Mouse (Mus musculus): Measurements from ENCODE around the gene Nup210. TPM values are rescaled to one million over a fixed set of nuclear protein-coding genes. Genes with fewer than 3 reads are reported as not detected.

Nup210 gene
- polyA plus RNA-seq, 1 experiment: not detected

GRCm38 (mm10) chr6:90984101-90984500 is 132.5 kb downstream of the Nup210 start:
- Histone ChIP-seq H3K27me3 (ENCODE audit: control insufficient read depth, insufficient read depth, insufficient read length) (peaks cover 32% of the 10 kb centered on the region), H3ac (ENCODE audit: control insufficient read depth, insufficient read length, low read depth) (no peak overlapping the region), H3K36me3 (ENCODE audit: control insufficient read depth, insufficient read depth) (no peaks in the 10 kb centered on the region), H3K4me3 (ENCODE audit: insufficient read depth, poor library complexity, severe bottlenecking) (no peak overlapping the region), H3K79me3 (ENCODE audit: low read depth) (no peaks in the 10 kb centered on the region), H3K79me2 (ENCODE audit: control insufficient read depth, insufficient read depth) (no peaks in the 10 kb centered on the region)
- no peak for TF ChIP-seq FOSL1 (IDR thresholded peaks at IDR 0.05; ENCODE audit: insufficient read depth, low read length, poor library complexity, severe bottlenecking)
- TF ChIP-seq USF1 (IDR thresholded peaks at IDR 0.05; ENCODE audit: low read depth): no peak
- no peak for TF ChIP-seq CEBPB (IDR thresholded peaks at IDR 0.05; ENCODE audit: low read depth)
- TF ChIP-seq MAX (IDR thresholded peaks at IDR 0.05): peak; percentile 37
- TF ChIP-seq MYOG (IDR thresholded peaks at IDR 0.05; ENCODE audit: control insufficient read depth, extremely low read depth, insufficient read length): no peak
- TF ChIP-seq MYOD1 (IDR thresholded peaks at IDR 0.05; ENCODE audit: control insufficient read depth, insufficient read length, low read depth): no peak
- TF ChIP-seq CTCF (IDR thresholded peaks at IDR 0.05; ENCODE audit: control insufficient read depth, insufficient read depth, insufficient read length): no peak

- H3ac ChIP-seq (ENCODE audit: control insufficient read depth, insufficient read length, low read depth): no peak overlapping the region
- TF ChIP-seq CEBPB (IDR thresholded peaks at IDR 0.05; ENCODE audit: low read depth) (no peak), CTCF (IDR thresholded peaks at IDR 0.05; ENCODE audit: control insufficient read depth, insufficient read depth, insufficient read length) (no peak), MAX (IDR thresholded peaks at IDR 0.05) (no peak), USF1 (IDR thresholded peaks at IDR 0.05; ENCODE audit: low read depth) (no peak), MYOG (IDR thresholded peaks at IDR 0.05; ENCODE audit: control insufficient read depth, extremely low read depth, insufficient read length) (no peak), MYOD1 (IDR thresholded peaks at IDR 0.05; ENCODE audit: control insufficient read depth, insufficient read length, low read depth) (no peak), FOSL1 (IDR thresholded peaks at IDR 0.05; ENCODE audit: insufficient read depth, low read length, poor library complexity, severe bottlenecking) (no peak)
These were observed 142.3 kb downstream of the Nup210 start for GRCm38 (mm10) chr6:90974279-90974678.

GRCm38 (mm10) chr6:90969341-90969871 is 147.2 kb downstream of the Nup210 start:
- H3K4me3 ChIP-seq (ENCODE audit: insufficient read depth, poor library complexity, severe bottlenecking): no peak overlapping the region
- H3K79me3 ChIP-seq (ENCODE audit: low read depth): no peaks in the 10 kb centered on the region
- H3K79me2 ChIP-seq (ENCODE audit: control insufficient read depth, insufficient read depth): no peaks in the 10 kb centered on the region
- H3K27me3 ChIP-seq (ENCODE audit: control insufficient read depth, insufficient read depth, insufficient read length): peaks cover 8% of the 10 kb centered on the region
- no peaks in the 10 kb centered on the region for H3K36me3 ChIP-seq (ENCODE audit: control insufficient read depth, insufficient read depth)
- H3ac ChIP-seq (ENCODE audit: control insufficient read depth, insufficient read length, low read depth): no peak overlapping the region
- TF ChIP-seq CEBPB (IDR thresholded peaks at IDR 0.05; ENCODE audit: low read depth) (no peak), USF1 (IDR thresholded peaks at IDR 0.05; ENCODE audit: low read depth) (no peak), MAX (IDR thresholded peaks at IDR 0.05) (no peak), FOSL1 (IDR thresholded peaks at IDR 0.05; ENCODE audit: insufficient read depth, low read length, poor library complexity, severe bottlenecking) (no peak), CTCF (IDR thresholded peaks at IDR 0.05; ENCODE audit: control insufficient read depth, insufficient read depth, insufficient read length) (no peak), MYOD1 (IDR thresholded peaks at IDR 0.05; ENCODE audit: control insufficient read depth, insufficient read length, low read depth) (no peak), MYOG (IDR thresholded peaks at IDR 0.05; ENCODE audit: control insufficient read depth, extremely low read depth, insufficient read length) (no peak)

More at GRCm38 (mm10) chr6:90974279-90974678, 142.3 kb downstream of the Nup210 start:
- H3K79me2 ChIP-seq (ENCODE audit: control insufficient read depth, insufficient read depth): no peaks in the 10 kb centered on the region
- H3K27me3 ChIP-seq (ENCODE audit: control insufficient read depth, insufficient read depth, insufficient read length): peaks cover 6% of the 10 kb centered on the region
- H3K79me3 ChIP-seq (ENCODE audit: low read depth): no peaks in the 10 kb centered on the region
- no peaks in the 10 kb centered on the region for H3K36me3 ChIP-seq (ENCODE audit: control insufficient read depth, insufficient read depth)
- H3K4me3 ChIP-seq (ENCODE audit: insufficient read depth, poor library complexity, severe bottlenecking): no peak overlapping the region

Other genes with a start within 250 kb of the Nup210 start
- 20.6 TPM for gene Iqsec1, start 128.1 kb downstream of the Nup210 start, polyA plus RNA-seq (2012; fragmentation: generic; extraction: Trizol)
- gene Hdac11, start 39.8 kb upstream of the Nup210 start, polyA plus RNA-seq (2012; fragmentation: generic; extraction: Trizol): 1.1 TPM
- 91.6 TPM for gene Fbln2, start 95.6 kb upstream of the Nup210 start, polyA plus RNA-seq (2012; fragmentation: generic; extraction: Trizol)

All from C2C12 (cell line).